Mouse (Mus musculus): ENCODE results near the gene Stat1. TPM values are rescaled to one million over a fixed set of nuclear protein-coding genes. Genes with fewer than 3 reads are reported as not detected.

Stat1 gene
- total RNA-seq, 2 experiments from 2014 or later: 70.7 to 111 TPM

DNA sequence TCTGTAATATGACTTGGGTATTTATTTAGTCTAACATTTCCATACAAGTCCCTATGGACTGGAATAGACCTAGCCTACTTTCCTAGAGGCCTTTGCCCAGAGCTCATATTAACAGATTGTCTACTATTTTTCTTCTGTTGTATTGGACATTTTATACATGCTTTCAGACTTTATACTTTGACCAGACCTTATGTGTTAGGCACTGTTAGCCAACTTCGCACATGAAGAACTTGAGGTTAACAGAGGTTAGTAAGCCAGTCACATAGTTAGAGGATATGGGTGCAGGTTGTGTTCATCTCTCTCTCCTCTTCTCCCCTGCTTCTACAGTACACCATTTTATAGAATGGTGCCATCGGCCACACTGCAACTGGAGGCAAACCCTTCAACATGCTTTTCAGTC lies 38.8 kb downstream of the Stat1 start:
- no peak for ATAC-seq (replicated peaks; ENCODE audit: low FRiP score, poor library complexity, severe bottlenecking)

- ATAC-seq (replicated peaks; ENCODE audit: low FRiP score, poor library complexity, severe bottlenecking): no peak
These were observed 39.5 kb downstream of the Stat1 start for GRCm38 (mm10) chr1:52158490-52159381.

GRCm38 (mm10) chr1:52161151-52161550 lies 41.9 kb downstream of the Stat1 start:
- no peak for ATAC-seq (replicated peaks; ENCODE audit: low FRiP score, poor library complexity, severe bottlenecking)

DNA sequence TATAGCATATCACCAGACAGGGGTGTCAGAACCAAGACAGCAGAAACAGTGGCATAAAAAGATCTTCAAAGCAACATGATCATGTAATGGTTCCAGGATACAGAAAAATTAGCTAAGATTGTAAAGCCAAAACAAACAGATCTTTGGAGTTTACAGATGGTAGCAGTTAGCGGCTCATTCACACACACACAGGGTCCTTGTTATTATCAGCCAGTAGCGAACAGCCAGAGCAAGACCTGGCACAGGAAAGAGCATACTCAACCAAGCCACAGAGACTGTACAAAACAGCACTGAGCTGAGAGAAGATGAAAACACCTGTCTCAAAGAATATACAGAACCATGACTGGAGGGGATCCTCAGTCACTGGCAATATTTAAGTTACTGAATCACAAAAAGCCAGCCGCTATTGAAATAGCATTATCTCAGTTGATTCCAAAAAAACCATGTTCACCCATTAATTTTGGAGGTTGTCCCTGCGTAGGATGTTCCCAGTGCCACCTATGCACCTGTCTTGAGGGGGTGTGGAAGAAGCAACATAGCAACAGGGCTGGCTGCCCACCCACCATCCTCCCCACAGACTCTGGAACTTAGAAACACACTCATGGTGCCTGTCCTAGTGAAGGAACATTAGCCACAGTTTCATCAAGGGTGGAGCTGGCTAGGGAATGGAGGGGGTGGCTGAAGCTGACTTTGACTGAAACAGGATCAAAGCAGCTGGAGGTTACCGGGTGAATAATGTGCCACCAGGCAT lies 44.6 kb downstream of the Stat1 start:
- ATAC-seq (replicated peaks; ENCODE audit: low FRiP score, poor library complexity, severe bottlenecking): no peak

GRCm38 (mm10) chr1:52166652-52167220 lies 47.5 kb downstream of the Stat1 start:
- no peak for ATAC-seq (replicated peaks; ENCODE audit: low FRiP score, poor library complexity, severe bottlenecking)

DNA sequence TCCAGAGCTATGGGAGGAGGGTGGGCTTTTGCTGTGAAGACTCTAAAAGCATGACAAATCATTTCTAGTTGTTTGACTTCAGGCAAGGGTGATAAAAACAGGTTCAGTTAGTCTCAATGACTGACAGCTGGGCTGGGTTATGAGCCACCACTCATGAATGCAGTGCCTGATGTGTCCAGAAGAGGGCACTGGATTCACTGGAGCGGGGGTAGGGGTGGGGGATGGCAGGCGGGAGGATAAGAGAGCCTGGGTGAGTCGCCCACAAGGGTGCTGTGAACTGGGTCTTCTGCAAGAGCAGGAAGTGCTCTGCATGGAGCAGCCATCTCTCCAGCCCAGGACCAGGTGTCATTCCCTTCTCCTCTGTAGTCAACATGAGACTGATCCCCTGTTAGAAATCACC lies 50.8 kb downstream of the Stat1 start:
- peak; percentile 56; the same call in 1 of the 2 replicates for ATAC-seq (replicated peaks; ENCODE audit: low FRiP score, poor library complexity, severe bottlenecking)

GRCm38 (mm10) chr1:52170747-52171146 lies 51.5 kb downstream of the Stat1 start:
- ATAC-seq (replicated peaks; ENCODE audit: low FRiP score, poor library complexity, severe bottlenecking): no peak

DNA sequence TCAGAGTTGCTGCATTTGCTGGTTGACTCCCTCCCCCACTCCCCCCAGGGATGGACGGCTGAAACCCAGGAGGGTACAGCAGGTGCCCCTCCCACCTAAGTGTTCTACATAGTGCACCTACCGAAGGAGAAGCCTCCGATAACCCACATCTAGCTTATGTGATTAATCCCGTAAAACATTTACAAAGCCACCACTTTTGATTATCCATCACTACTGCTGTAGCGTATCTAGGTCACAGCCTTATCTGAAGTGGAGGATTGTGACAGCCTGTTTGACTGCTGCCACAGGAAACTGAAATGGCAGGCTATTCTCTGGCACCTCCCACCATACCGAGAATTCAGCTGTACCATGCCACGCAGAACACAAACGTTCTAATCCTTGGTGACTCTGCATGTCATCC lies 52.0 kb downstream of the Stat1 start:
- no peak for ATAC-seq (replicated peaks; ENCODE audit: low FRiP score, poor library complexity, severe bottlenecking)

DNA sequence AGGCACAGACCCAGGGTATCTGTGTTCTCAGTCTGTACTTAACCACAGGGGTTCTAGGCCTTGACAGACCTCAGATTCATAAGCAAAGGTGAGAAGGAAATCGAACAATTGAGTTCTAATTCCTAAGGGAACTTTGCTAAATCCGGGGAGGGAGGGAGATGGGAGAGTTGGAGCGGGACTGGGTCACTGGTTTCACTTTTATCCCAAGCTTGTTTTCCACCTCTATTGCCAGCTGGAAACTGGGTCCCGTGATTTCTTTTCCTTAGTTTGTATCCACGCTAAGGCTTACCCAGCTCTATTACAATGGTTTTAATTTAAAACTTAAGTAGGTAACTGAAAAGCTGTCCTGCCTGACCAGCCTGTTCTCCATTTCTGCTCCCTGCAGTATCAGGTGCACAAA lies 56.1 kb downstream of the Stat1 start:
- no peak for ATAC-seq (replicated peaks; ENCODE audit: low FRiP score, poor library complexity, severe bottlenecking)

DNA sequence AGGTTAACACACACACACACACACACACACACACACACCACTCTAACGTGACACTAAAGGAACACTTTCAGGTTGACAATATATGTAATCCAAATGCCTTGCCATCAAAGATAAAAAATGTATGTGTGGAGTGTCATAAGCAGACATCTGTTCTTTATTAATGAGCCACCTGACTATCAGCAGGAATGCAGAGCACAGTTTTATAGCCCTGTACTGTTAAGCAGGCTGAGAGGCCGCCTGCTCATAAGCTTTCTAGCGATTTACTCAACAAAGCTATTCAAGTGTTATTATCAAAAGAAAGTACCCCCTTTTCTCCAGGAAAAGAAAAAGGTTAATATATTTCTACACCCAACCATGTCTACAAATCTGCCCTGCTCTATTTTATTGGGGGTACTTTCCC lies 56.7 kb downstream of the Stat1 start:
- no peak for ATAC-seq (replicated peaks; ENCODE audit: low FRiP score, poor library complexity, severe bottlenecking)

DNA sequence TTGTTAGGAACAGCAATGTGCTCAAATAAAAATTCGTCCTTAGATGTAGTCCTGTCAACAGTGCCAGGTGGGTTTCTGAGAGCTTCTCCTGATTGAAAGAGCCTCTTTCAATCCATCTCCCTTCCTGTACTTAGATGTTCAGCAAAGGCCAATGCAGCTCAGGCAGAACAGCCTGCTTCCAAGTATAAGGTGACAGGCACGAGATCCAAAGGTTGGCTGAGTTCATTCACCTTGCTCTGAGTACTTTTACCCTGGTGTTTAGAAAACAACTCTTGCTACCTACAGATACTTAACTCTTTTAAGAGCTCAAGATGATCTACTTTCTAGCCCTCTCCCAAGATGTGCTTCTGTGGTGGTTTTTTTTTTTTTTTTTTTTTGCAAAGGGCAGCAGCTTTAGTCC lies 57.8 kb downstream of the Stat1 start:
- no peak for ATAC-seq (replicated peaks; ENCODE audit: low FRiP score, poor library complexity, severe bottlenecking)

DNA sequence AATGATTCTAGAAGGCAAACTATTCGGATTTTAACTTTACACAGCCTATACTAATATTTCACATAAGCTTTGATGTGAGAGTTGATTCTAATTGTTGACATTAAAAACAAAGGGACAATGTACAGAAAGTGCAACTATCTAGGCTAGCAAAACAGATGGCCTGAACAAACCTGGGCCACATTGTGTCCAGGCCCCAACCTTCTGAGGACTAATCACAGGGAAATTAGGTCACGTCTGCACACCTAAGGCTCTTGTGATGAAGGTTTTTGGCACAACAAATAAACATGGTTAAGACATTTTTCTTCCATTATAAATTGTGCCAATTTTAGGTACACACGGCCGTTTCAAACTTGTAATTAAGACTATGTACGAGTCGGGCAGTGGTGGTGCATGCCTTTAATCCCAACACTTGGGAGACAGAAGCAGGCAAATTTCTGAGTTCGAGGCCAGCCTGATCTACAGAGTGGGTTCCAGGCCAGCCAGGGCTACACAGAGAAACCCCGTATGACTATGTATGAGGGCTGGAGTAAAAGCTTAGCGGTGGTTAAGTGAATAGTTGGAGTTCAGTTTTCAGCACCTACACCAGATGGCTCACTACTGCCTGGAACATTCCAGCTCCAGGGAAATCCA lies 60.8 kb downstream of the Stat1 start:
- no peak for ATAC-seq (replicated peaks; ENCODE audit: low FRiP score, poor library complexity, severe bottlenecking)

DNA sequence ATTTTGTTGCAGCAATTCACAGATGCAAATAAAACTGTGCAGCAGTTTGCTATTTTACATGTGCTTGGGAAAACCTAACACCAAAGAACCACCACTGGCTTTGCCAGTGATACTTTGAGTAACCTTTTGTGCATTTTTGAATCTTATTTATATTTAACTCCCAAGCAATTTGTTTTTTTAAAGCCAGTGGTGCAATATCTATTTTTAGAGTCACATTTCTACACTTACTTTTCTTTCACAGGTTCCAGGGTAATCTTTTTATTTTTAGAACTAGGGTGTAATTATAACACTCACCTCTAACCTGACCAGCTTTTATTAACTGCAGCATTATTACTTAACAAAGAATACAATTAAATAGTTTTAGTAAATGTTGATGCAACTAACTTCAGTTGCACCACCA lies 62.8 kb downstream of the Stat1 start:
- no peak for ATAC-seq (replicated peaks; ENCODE audit: low FRiP score, poor library complexity, severe bottlenecking)

GRCm38 (mm10) chr1:52182992-52183391 lies 63.8 kb downstream of the Stat1 start:
- no peak for ATAC-seq (replicated peaks; ENCODE audit: low FRiP score, poor library complexity, severe bottlenecking)

Other genes starting within 250 kb of the Stat1 start
- gene Myo1b, start 203.4 kb upstream of the Stat1 start, total RNA-seq (2015; ENCODE audit: low replicate concordance): 7.2 TPM in 1 of 2 replicates, not detected in the other
- 2.6 TPM in 1 of 2 replicates, not detected in the other for gene Myo1b, start 203.4 kb upstream of the Stat1 start, total RNA-seq (2017; ENCODE audit: low replicate concordance)
- 0.84 and 4.7 TPM in 2 replicates for gene Stat4, start 132.3 kb upstream of the Stat1 start, total RNA-seq (2015; ENCODE audit: low replicate concordance)
- gene Stat4, start 132.3 kb upstream of the Stat1 start, total RNA-seq (2017; ENCODE audit: low replicate concordance): 2.7 and 7.8 TPM in 2 replicates
- 82.2 and 129 TPM in 2 replicates for gene Gls, start 113.8 kb downstream of the Stat1 start, total RNA-seq (2015; ENCODE audit: low replicate concordance)
- 132 and 139 TPM in 2 replicates for gene Gls, start 113.8 kb downstream of the Stat1 start, total RNA-seq (2017; ENCODE audit: low replicate concordance)